Mouse (Mus musculus) thymus, adult 2 months (tissue): ENCODE results near the gene Fam118a. TPM values are rescaled to one million over a fixed set of nuclear protein-coding genes. Genes with fewer than 3 reads are reported as not detected.
A peak's percentile ranks its signal among the peaks of the same experiment; 100 is the strongest.

Experiments used
- DNase-seq: peaks from one replicate; pipeline ENCODE4 v3.0.0; 2021
- H3K27ac ChIP-seq: fragments of 200-500 bp; 2 replicates; pipeline ENCODE4 v1.5.1; 2012; ENCODE audit warnings: low read length, control low read depth; ENCODE audit not compliant: control insufficient read depth, insufficient read depth
- H3K27me3 ChIP-seq: fragments of 200-500 bp; 2 replicates; pipeline ENCODE4 v1.6.1; 2012; ENCODE audit warnings: mild to moderate bottlenecking, low read length, moderate library complexity, mixed read lengths; ENCODE audit not compliant: control insufficient read depth, insufficient read depth
- H3K36me3 ChIP-seq: fragments of 200-500 bp; 2 replicates; pipeline ENCODE4 v1.6.1; 2012; ENCODE audit warnings: mild to moderate bottlenecking, low read length, moderate library complexity; ENCODE audit not compliant: control insufficient read depth, insufficient read depth
- H3K4me1 ChIP-seq: fragments of 200-500 bp; replicated peaks from 2 replicates; pipeline ENCODE4 v1.6.1; 2012; ENCODE audit warnings: low read length; ENCODE audit not compliant: control insufficient read depth, insufficient read depth
- H3K4me3 ChIP-seq: fragments of 200-500 bp; 2 replicates; pipeline ENCODE4 v1.5.1; 2012; ENCODE audit warnings: mild to moderate bottlenecking, low read length, control low read depth, moderate library complexity; ENCODE audit not compliant: control insufficient read depth, insufficient read depth
- CTCF ChIP-seq: fragments of 200-500 bp; IDR thresholded peaks from 2 replicates; pipeline ENCODE4 v1.5.1; 2012; ENCODE audit warnings: mild to moderate bottlenecking, control low read depth, low read length, moderate library complexity, borderline replicate concordance; ENCODE audit not compliant: control insufficient read depth, poor library complexity, insufficient read depth; ENCODE audit errors: extremely low read depth
- POLR2A ChIP-seq: fragments of 200-500 bp; IDR thresholded peaks from 2 replicates; pipeline ENCODE4 v1.6.1; 2012; ENCODE audit warnings: mild to moderate bottlenecking, low read length, control low read depth, moderate library complexity; ENCODE audit not compliant: control insufficient read depth, poor library complexity, insufficient read depth; ENCODE audit errors: extremely low read depth
- WGBS: fragments of 180-500 bp; shearing (Covaris S2); methylation state at CpG from one replicate; pipeline ENCODE4 v1.1.7; 2018; 5-methylcytosine and 5-hydroxymethylcytosine counted together
- polyA plus RNA-seq: library from polyadenylated mRNA; depleted of rRNA; stranded (reverse); fragments of >200 nt; gene quantifications from 2 replicates; pipeline ENCODE4 v1.2.3, GENCODE M21; 2012

The Fam118a gene
- polyA plus RNA-seq, 1 experiment, result 6.8 TPM

DNA sequence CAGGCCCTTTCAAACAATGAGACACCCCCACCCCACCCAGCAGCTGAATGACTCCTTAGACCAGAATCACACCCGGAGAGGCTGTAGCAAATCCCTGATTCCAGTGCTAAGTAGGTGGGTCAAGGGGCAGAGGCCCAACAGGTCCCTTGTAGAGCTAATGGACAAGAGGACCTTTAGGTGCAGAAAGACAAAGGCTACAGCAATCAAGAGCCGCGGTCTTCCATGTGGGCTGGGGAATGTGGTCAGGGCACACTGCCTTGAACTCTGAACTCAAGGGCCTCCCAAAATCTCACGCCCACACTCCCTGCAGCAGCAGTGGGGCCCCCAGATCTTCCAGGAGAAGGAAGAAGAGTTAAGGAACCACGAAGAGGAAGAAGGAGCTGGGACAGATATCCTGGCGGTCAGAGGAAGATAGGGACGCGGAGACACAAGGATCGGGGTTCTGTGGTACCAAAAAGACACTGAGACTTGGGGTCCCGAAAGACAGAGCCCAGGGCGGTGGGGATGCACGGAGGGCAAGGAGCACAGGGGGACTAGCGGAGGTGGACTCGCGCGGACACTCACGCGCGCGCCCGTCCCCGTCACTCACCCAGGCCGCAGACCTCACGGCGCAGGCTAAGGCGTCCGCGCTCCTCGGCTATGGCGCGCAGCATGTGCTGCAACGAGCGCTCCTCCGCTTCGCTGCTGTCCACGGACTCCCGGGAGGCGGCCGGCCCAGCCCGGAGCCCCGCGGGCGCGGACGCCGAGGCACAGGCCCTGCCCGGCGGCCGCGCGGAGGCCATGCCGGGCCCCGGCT lies 41.5 kb upstream of the Fam118a start:
- Histone ChIP-seq H3K4me1 (peaks cover 16% of the 10 kb centered on the region), H3K27ac (no peak overlapping the region), H3K36me3 (no peaks in the 10 kb centered on the region), H3K27me3 (no peaks in the 10 kb centered on the region; the same call in 1 of the 2 replicates), H3K4me3 (peak overlapping the region; percentile 51)
- TF ChIP-seq POLR2A, result no peak
- no peak for TF ChIP-seq CTCF
- WGBS, result 2% methylated on average over 52 of the region's 53 CpGs
- DNase-seq, result peak; percentile 37

DNA sequence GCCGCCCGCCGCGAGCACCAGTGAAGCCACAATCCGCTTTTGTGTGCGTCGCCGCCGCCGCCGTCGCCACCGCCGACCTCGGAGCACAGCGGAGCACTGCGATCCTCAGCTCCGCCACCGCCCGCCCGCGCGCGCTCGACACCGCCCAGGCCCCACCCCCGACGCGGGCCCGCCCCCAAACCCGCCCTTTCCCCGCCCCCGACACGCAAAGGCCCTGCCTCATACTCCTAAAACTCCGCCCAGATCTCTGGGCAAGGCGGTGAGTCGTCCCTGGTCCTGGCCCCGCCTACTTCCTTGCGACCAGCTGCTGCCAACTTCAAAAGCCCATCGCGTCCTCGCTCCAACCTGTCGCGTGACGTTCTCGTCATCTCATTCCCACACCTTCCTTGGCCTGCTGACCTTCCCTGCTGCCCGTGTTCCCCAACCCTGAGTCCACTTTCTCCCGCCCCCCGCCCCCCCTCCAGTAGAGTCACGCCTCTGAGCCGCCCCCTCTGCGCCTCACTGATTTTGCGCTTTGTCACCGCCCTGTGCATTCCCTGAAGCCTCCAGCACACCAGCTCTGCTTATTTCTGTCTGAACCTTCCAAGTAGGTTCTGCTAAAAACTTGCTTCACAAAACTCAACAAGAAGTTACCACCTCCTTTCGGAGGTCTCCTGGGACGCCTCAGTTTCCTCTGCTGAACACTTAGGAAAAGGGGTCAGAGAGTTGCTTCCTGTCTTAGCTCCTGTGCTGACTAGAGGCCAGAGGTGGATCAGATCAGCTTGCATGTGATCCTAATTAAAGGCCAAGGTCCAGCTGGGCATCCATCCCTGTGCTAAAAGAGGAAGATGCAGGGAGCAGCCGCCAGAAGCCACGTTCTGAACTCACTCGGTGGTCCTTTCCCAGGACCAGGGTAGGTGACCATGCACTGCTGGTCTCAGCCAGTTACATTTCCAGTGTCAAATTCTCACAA lies 40.6 kb upstream of the Fam118a start, which contains the start of gene 5031439G07Rik:
Gene 5031439G07Rik (minus strand): TSS at position 678 of the 952 bp plus-strand sequence.
- WGBS, result 4% methylated on average over 57 of the region's 59 CpGs
- no peak within 1 kb of the TSS for H3K27ac ChIP-seq
- H3K4me1 ChIP-seq, result peaks cover 16% of the 10 kb centered on the region
- peak; percentile 59; the same call in 1 of the 2 replicates for TF ChIP-seq POLR2A
- TF ChIP-seq CTCF, result no peak
- DNase-seq, result peak; percentile 92
- no peaks in the 10 kb centered on the region; the same call in 1 of the 2 replicates for H3K27me3 ChIP-seq
- H3K4me3 ChIP-seq, result peak within 1 kb of the TSS; percentile 51
- H3K36me3 ChIP-seq, result no peaks in the 10 kb centered on the region

DNA sequence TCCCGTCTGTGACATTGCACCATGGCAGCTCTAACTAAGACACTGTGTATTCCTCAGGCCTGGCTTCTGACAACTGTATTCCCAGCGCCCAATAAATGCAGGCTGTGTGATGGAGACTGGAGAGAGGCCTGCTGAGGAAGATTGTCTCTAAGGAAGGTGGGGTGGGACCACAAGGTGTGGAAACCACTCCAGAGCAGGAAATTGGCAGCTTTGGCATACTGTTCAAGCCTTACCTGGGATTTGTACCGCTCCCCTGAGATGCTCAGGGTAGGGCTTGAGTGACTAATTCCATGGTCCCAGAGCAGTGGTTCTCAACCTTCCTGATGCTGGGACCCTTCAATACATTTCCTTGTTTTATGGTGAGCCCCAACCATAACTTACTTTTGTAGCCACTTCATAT lies 39.6 kb upstream of the Fam118a start:
- 95% methylated on average over 3 of the region's 3 CpGs for WGBS
- H3K4me3 ChIP-seq, result no peak overlapping the region
- peaks cover 12% of the 10 kb centered on the region for H3K4me1 ChIP-seq
- H3K27me3 ChIP-seq, result no peaks in the 10 kb centered on the region; the same call in 1 of the 2 replicates
- no peak overlapping the region for H3K27ac ChIP-seq
- no peak for TF ChIP-seq CTCF
- TF ChIP-seq POLR2A, result no peak
- DNase-seq, result no peak
- H3K36me3 ChIP-seq, result no peaks in the 10 kb centered on the region

DNA sequence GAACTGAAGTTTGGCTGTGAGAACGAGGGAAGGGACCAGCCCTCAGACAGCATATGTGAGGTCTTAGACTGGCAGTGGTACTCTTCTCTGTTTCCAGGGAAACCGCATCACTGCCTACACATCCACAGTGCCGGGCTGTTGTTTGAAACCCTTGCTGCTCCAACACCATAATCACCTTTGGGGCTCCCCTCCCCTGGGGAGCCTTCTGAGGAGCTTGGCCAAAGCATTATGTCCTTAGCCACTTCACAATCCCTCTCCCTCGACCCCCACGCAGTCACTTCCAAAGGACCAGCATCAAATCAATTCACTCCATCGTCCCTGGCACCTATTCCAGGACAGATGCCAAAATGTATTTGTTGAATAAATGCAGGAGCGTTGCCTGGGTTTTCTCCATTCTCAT lies 39.0 kb upstream of the Fam118a start:
- no peaks in the 10 kb centered on the region; the same call in 1 of the 2 replicates for H3K27me3 ChIP-seq
- WGBS, result 92% methylated on average over 7 of the region's 7 CpGs
- H3K4me1 ChIP-seq, result peaks cover 12% of the 10 kb centered on the region
- no peak overlapping the region for H3K4me3 ChIP-seq
- DNase-seq, result no peak
- TF ChIP-seq POLR2A, result no peak
- H3K27ac ChIP-seq, result no peak overlapping the region
- no peaks in the 10 kb centered on the region for H3K36me3 ChIP-seq

DNA sequence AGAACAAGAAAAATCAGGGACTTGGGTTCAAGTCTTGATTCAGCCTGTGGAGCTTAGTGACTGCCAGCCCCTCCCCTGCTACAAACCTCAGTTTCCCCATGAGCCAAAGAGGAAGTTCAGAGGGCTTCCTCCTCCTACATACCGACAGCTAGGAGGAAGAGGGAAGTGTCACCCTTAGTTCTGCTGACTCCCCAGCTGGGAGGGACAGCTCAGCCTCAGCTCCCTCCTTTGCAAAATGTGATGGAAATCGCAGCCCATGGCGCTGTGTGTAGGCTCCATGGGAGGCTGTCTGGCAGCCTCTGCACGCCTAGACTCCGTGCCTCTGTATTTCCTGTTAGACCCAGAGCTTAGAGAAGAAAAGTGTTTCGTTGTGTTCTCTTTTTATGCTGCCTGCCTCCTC lies 34.2 kb upstream of the Fam118a start:
- no peaks in the 10 kb centered on the region for H3K36me3 ChIP-seq
- TF ChIP-seq POLR2A, result no peak
- TF ChIP-seq CTCF, result no peak
- no peaks in the 10 kb centered on the region for H3K4me1 ChIP-seq
- DNase-seq, result no peak
- WGBS, result 7% methylated on average over 6 of the region's 6 CpGs
- H3K27me3 ChIP-seq, result no peaks in the 10 kb centered on the region
- H3K4me3 ChIP-seq, result no peak overlapping the region
- no peak overlapping the region for H3K27ac ChIP-seq

DNA sequence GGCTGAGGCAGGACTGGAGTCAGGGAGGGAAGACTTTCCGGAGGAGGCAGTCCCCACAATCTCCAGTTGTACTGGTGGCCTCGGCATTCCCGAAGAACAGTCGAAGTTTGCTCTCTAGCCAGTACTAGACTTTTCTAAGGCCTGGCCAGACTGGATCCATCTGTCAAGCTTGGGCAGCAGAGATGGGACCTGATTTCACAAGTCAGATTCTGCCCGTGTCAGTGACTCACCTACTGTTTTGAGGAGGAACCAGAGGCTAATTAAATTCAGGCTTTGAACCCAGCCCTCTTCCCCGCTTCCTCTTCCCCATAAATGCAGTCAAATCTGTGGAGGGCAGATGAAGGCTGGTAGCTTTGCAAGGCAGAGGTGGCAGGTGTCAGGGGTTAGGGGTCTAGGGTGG lies 33.7 kb upstream of the Fam118a start:
- Histone ChIP-seq H3K36me3 (no peaks in the 10 kb centered on the region), H3K4me1 (no peaks in the 10 kb centered on the region), H3K27me3 (no peaks in the 10 kb centered on the region), H3K4me3 (no peak overlapping the region), H3K27ac (no peak overlapping the region)
- WGBS, result 33% methylated on average over 6 of the region's 6 CpGs
- DNase-seq, result no peak
- TF ChIP-seq POLR2A, result no peak
- TF ChIP-seq CTCF, result no peak
